Mouse (Mus musculus) left cerebral cortex, adult 2 months (tissue): ENCODE results near the gene Itga11. TPM values are rescaled to one million over a fixed set of nuclear protein-coding genes. Genes with fewer than 3 reads are reported as not detected.

ENCODE experiments used
- DNase-seq, 2 experiments: peaks; one replicate each; pipeline ENCODE4 v3.0.0; 2021 to 2022; ENCODE audit warnings: low spot score in 2 of 2, mixed read lengths in 1 of 2; ENCODE audit errors: extremely low spot score in 1 of 2
- H3K27ac ChIP-seq: fragments of 200-600 bp; 2 replicates; pipeline ENCODE4 v1.8.1; 2022
- H3K4me3 ChIP-seq: fragments of 200-600 bp; 2 replicates; pipeline ENCODE4 v1.8.1; 2022
- CTCF ChIP-seq: fragments of 200-600 bp; IDR thresholded peaks from 2 replicates; pipeline ENCODE4 v1.8.1; 2022; ENCODE audit warnings: antibody characterized with exemption, mild to moderate bottlenecking, moderate library complexity
- intact Hi-C: fragments of 180-260 bp; cut with DNase I; formaldehyde crosslinking; loops from one replicate; pipeline ENCODE4 v1.15.1; 2025
- total RNA-seq, 2 experiments: library from RNA; stranded (reverse); gene quantifications; 2 replicates each; pipeline ENCODE4 v1.2.3; 2021

Itga11 gene
- total RNA-seq, 2 experiments from 2014 or later = 3.6 to 4.0 TPM

DNA sequence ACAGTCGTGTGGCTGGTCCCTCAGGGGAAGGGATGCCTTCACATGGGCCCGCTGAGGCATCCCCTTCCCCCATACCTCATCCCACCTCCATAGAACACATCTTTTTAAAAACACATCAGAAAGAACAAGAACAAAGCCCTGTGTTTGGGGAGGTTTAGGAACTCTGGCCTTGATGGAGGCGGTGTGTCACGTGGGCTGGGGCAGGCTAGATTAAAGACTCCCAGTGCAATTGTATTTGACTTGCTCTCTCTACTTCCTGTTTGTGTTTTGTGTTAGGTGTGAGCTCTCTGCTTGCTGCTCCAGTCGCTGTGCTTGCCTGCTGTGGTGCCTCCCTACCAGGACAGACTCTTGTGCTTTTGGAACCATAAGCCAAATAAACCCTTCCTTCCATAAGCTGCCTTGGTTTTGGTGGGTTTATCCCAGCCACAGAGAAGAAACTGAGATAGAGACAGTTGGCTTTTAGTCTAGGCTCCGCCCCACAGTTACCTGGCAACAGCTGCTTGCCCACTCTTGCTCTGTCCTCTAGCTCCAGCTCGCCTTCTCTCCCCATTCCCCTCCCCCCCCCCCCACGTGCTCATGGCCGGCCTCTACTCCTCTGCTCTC, 148.3 kb downstream of the Itga11 start:
- intact Hi-C loops = loop anchor here (5.0 to 10.0 kb wide), 3 partner anchors 44 to 269 kb away; no protein-coding TSS in a partner anchor
- no peak for DNase-seq
- Histone ChIP-seq H3K4me3 (no peak overlapping the region), H3K27ac (no peak overlapping the region)
- TF ChIP-seq CTCF = no peak

- DNase-seq = no peak
- TF ChIP-seq CTCF = no peak
- intact Hi-C loops = loop anchor here (5.0 to 10.0 kb wide), 3 partner anchors 44 to 269 kb away; no protein-coding TSS in a partner anchor
- no peak overlapping the region for H3K27ac ChIP-seq
- H3K4me3 ChIP-seq = no peak overlapping the region
Observed at GRCm38 (mm10) chr9:62826456-62826855, 148.8 kb downstream of the Itga11 start.

DNA sequence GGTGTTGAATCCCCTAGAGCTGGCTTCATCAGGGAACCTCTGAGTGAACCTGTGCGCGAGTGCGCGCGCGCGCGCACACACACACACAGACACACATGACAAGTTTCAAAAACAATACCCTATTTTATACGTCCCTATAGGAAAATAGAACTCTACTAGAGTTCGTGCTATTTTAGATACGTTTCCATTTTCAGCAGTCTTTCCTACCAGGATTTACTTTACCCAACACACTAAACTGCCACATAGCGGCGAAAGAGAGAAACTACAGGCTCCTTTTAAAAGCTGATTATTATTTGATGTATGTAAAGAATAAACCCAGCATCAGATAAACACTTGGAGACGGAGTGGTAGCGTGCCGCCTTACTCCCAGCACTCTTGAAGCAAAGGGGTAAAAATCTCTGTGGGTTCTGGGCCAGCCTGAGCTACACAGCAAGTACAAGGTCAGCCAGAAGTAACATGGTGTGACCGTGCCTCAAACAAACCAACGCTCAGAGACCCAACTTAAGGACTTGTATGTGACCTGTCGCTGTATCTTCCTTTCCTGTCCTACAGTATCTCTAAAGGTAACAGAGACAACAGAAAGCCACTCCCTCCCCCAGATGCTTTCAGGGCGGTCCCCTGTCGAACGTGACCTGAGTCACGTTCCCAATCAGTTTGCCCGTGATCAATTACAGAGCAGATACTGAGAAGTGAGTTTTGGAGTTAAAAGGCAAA, 150.5 kb downstream of the Itga11 start:
- peak; percentile 75 for TF ChIP-seq CTCF
- peak overlapping the region; percentile 37 for H3K4me3 ChIP-seq
- intact Hi-C loops = loop anchor here (1.0 to 10.0 kb wide), 4 partner anchors 17 to 271 kb away; partner anchors contain the start of gene Fem1b
- no peak for DNase-seq
- H3K27ac ChIP-seq = peak overlapping the region; percentile 80

DNA sequence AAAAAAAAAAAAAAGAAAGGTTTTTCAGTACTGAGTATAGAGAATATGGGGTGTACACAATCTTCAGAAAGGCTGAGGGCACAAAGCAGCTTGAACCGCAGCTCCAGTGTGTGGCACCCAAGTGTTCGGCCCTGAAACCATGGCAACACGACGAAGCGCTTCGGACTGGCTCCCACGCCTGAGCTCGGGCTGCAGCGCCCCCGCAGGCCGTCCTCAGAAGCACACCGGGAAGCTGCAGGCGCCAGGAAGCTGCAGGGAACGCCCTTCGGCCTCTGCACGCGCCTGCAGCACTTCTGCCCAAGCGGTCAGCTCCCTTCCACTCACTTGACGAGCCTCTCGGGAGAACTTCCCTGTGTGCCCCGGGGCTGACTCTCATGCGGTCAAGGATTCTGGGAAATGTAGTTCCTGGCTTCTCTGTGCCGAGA, 151.0 kb downstream of the Itga11 start:
- peak; percentile 94 to 96 for DNase-seq
- intact Hi-C loops = loop anchor here (1.0 to 10.0 kb wide), 4 partner anchors 17 to 271 kb away; partner anchors contain the start of gene Fem1b
- peak overlapping the region; percentile 80 for H3K27ac ChIP-seq
- peak; percentile 80 for TF ChIP-seq CTCF
- H3K4me3 ChIP-seq = peak overlapping the region; percentile 37

GRCm38 (mm10) chr9:62829877-62830276, 152.3 kb downstream of the Itga11 start:
- TF ChIP-seq CTCF = no peak
- H3K27ac ChIP-seq = no peak overlapping the region
- intact Hi-C loops = loop anchor here (5.0 to 10.0 kb wide), 3 partner anchors 48 to 273 kb away; no protein-coding TSS in a partner anchor
- H3K4me3 ChIP-seq = no peak overlapping the region
- no peak for DNase-seq

Other genes starting within 250 kb of the Itga11 start
- 100 to 1,000 TPM; 178 to 185 TPM for gene Coro2b, start 140.8 kb upstream of the Itga11 start, total RNA-seq
- gene Fem1b, start 134.1 kb downstream of the Itga11 start, total RNA-seq = 100 to 1,000 TPM; 104 to 107 TPM
- gene Cln6, start 161.0 kb downstream of the Itga11 start, total RNA-seq = 10 to 100 TPM; 10.0 to 11.9 TPM
- gene Calml4, start 180.3 kb downstream of the Itga11 start, total RNA-seq = 1 to 10 TPM in 1 of 2 experiments, under 1 TPM in 1; 0.75 to 1.1 TPM